Mouse (Mus musculus) kidney, postnatal 14 days (tissue): ENCODE measurements around the gene Lrmda.
A peak's percentile ranks its signal among the peaks of the same experiment; 100 is the strongest.

Experiments used
- DNase-seq: peaks from one replicate; pipeline ENCODE4 v3.0.0; 2022; ENCODE audit warnings: mixed read lengths

The Lrmda gene

DNA sequence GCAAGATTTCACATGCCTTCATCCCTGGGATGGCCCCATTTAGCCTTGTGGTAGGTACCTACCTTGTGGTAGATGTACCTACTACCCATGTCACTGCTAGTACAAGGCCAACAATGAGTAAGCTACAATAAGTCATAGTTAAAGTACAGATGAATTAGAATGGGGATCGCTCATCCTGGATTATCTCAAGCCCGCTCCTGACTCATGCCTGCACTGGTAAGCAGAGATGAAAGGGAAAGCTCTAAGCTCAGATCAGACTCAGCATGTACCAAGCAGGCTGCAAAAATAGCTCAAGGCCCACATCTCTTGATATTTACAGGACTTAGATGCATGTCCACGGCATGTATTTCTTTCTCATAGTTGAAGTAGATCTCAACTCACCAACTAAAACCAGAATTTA lies 979.4 kb downstream of the Lrmda start:
- DNase-seq: no peak

DNA sequence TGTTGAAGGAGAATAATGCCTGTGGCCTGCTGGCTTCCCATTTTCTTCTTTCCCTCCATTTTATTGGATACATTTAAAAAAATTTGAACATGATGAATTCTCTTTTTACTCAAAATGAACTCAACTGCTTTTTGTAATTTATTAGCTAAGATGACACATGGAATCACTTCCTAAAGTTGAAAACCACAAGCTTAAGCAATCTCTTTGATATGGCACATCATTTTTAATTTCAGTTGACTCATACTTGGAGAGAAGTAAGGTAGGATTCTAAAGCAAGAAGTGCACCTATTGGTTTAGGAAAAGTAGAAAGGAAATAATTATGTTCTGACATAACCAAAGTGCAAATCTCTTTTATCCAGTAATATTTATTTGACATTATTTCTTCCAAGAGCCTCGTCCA lies 992.5 kb downstream of the Lrmda start:
- no peak for DNase-seq

DNA sequence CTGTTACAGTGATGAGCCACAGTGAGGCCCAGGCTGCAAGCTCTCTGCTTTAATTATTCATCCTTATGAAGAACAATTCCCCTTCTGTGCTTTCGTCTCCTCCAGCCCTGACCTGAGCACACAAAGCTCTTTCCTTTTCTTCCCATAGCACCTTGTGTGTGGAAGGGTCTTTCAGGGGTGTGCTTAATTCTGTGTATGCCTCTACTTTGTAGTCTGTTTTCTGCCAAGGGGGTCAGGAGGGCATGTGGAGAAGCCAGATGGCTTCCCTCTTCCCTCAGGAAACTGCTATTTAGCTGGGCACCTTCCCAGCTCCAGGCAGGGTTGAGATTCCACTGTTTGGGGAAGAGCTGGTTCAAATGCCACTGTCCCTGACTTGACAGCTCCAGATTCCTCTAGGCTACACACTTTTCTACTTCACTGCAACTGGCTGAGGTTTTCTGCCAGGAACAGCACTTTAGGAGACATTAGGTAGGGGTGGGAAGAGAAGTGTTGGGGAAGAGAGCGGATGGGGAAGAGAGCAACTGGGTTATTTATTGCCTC lies 995.3 kb downstream of the Lrmda start:
- DNase-seq: peak; percentile 64

DNA sequence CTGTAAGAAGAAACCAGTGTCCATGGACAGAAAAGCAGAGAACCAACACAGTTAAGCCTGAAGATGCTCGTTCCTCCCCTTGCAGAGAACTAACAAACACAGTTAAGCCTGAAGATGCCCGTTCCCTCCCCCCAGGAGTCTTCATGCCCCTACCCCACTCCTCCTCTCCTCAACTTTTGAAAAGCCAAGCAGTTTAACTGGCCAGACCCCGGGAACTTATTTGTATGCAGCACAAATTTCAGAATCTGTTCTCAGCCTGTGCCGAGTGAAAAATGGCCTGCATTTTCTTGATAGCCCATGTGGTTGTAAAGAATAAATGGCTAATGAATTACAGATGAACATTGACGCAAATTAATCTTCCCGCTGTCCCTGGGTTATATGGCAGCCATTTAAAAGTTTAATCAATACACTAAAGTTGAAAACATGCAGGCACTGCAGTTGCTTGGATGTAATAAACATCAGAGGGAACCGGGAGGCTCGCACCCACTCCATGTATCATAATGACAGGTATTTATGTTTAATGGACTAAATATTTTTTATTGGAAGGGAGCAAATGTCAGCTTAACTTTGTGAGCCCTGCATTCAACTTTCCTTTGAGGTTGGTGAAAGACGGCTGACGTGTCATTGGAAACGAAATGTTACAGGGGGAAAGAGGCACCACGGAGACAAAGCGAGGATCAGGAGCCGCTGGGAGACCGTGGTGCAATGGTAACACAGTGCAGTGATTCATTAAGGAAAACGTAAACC lies 996.0 kb downstream of the Lrmda start:
- DNase-seq: no peak

DNA sequence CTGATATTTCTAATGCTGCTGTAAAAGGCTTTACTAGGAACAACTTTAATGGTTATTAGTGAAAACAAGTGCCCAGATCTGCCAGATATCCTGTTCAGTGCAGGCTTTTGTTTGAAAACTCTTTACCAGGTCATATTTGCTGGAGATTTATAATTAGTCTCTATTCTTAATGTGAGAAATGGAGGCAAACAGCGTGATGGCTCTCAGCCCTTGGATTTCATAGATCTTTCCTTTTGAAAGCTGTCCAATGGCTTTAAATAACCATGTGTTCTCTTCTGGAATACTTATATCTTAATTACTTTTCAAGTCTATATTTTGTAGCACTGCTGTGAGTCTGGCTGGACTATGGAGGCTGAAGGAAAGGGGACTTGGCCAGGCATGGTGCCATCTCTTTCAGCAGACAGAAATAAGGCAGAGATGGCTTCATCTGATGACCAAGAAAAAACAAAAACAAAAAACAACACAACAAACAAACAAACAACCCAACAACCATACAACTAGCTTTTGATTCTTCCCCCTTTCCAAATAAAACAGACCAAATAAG lies 996.6 kb downstream of the Lrmda start:
- no peak for DNase-seq

DNA sequence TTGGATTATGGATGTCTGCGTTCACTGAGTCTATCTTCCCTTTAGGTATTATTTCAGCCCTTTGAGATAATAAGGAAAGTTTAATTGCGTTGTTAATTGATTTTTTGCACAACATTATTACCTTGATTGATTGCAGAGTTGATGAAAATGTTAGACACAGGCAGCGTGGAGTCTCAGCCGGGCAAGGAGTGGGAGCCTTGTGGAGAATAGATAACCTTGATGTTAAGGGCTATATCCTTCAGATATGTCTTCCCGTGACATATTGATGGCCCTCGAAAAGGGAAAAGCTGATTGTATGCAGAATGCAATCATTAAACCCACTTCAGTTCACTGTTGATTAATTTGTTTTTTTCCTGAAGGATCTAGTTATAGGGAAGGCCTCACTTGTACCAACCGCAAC lies 1021.5 kb downstream of the Lrmda start:
- no peak for DNase-seq

DNA sequence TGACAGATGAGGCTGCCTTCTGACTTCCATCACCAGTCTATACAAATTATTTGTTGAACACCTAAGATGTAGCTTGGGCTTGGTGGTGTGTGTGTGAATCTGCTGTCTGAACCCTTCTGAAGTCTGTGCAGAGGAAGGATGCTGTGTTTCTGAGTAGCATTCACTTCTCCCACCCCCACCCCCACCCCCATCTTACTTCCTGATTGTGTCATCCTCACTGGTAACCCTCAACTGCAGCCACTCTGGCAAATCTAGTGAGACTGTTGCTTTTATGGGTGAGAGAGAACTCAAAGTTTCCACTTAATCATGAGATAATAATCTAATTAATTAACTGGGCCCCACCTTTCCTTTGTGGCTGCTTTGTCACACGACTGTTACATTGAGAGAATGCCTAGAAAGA lies 1025.8 kb downstream of the Lrmda start:
- no peak for DNase-seq

DNA sequence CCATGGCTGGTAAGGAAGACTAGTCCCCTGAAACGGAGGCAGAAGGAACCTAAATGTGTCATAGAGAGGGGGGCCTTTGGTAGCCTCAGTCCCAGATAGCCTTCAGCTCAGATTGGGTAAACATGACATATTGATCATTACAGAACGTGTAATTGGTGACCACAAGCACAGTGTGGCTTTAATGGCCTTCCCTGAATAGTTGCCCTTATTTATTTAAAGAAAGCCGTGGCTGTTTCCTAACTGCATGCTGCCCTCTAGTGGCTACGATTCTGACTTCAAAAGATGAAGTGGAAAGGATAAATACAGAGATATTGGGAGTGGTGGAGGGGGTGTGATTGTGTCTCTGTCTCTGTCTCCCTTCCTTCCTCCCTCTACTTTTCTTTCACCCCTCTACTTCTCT lies 1026.8 kb downstream of the Lrmda start:
- peak; percentile 85 for DNase-seq

DNA sequence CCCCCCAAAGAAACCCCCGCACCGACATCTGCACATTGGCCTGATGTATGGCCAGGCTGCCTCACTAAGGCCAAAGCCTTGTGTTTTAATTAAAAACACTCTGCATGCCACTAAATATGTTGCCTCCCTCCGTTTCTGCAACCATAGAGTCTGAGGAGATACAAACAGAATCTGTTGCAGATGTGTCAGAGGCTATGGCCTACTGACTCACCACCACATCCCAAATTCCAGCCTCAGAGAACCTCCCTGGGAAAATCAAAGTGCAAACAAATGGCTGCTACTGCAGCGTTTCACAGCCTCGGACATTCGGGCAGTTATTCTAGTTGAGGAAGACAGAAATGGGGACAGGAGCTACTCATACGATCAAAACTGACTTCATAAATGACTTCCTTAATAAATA lies 1031.9 kb downstream of the Lrmda start:
- no peak for DNase-seq

DNA sequence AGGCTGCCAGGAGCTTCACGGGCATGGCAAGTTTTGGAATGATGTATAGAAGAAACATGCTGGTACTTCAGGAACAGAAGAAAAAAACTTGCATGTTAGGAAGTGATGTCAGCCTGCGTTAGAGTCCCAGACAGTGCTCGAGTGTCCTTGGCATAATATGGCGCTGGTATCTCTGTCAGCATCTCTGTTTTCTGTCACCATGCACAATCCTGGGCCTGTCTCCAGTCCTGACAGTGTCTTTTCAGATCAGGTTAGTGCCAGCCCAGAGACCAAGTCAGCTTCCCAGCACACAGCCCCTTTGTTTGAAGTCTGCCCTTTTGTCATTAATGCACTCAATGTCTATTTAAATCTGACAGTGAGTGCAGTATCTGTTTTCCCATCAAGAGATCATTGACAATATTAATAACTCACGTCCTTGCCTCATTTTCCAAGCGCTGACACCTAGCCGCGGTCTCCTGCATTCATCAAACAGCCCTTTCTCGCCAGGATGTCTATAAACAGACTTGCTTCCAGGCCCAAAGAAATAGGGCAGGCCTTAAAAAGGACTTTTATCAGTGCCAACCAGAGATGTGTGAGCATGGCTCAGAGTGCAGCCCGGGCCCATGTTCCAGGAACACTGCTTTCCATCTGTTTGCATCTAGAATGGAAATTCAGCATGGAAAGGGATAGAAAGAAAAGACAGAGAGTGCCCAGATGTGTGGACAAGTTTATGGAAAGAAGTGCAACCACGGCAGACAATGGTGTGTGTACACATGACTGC lies 1033.5 kb downstream of the Lrmda start:
- DNase-seq: no peak

DNA sequence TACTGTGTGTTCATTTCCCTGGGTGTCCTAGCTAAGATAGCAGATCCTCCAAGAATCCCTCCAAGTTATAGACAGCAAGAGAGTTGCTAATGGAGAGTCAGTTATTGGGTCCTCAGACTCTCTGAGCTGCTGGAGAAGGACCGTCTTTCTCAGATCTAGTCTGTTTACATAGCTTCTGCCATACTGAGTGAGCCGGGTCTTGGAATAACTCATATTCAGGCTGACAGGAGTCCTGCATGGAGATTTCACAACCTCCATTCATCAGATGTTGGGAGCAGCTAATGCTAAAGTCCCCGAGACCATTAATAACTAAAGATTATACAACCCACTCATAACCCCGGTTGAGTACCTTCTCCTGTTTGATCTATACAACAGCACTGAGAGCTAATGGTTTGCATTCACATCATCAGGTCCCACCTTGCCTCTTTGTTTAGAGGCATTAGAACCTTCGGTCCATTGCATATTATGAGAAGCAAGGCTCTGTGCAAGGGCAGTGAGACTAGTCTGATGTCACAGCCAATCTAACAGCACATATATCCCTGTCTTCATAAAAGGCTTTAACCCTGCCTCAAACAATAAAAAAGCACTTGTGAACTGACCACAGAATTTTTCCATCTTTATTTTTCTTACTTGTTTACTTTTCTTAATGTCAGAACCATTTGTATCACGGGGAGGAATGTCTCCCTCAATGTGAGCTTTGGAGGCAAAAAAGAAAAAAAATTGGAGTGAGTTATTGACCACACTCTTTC lies 1037.9 kb downstream of the Lrmda start:
- no peak for DNase-seq

DNA sequence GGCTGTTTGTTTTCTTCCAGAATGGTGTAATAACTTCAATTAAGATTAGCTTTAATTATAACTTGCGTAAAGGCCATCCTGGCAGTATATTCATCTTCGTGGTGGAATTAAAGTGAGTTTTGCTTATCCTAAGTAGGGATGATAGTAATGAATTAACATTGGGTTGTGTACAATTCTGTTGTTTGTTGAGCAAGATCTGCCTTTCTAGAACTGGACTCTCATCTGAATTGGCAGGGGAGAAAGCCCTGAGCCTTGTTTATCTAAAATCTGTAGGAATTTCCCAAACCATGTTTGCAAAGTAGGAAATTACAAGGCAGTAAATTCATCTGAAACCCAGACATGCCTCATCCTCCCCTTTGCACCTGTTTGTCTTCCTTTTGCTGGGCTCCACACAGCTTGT lies 1038.5 kb downstream of the Lrmda start:
- DNase-seq: no peak

DNA sequence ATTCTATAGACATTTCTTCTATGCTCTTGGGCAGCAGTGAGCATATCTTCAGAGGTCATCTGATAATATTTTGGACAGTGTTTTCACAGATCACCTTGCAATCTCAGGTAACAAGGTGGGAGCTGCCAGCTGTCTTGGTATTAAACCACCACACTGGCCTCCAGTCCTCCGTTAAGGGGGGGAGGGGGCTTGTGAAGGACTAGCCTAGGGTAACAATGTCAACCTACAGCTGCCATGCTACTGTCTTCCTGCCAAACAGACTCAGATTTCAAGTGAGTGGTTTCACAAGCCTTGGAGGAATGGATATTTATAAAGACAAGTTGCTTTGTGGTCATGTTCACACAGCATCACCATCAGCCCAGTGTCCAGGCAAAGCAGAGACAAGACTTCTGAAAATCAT lies 1059.2 kb downstream of the Lrmda start:
- DNase-seq: no peak

DNA sequence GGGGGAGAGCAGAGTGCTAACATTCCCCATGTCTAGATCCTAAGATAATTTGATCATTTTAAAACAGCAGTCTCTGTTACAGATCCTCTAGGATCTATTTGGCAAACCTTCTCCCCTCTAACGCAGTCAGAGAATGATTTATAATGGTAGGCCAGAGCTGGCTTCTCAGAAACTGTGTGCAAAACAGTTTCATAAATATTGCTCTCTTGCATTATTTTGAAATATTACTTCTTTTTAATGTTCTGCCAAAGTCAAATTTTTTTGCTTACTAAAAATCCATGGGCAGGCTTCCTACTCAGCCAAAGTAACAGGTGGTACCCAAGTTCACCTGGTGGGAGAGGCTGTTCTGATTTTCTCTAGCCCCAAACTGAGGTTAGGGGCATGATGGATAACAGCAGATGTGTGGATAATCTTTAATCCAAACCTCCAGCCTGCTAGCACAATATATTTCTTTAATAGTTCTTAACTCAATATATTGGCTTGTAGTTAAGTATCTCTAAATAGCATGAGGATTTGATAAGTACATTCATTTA lies 1064.8 kb downstream of the Lrmda start:
- DNase-seq: no peak

DNA sequence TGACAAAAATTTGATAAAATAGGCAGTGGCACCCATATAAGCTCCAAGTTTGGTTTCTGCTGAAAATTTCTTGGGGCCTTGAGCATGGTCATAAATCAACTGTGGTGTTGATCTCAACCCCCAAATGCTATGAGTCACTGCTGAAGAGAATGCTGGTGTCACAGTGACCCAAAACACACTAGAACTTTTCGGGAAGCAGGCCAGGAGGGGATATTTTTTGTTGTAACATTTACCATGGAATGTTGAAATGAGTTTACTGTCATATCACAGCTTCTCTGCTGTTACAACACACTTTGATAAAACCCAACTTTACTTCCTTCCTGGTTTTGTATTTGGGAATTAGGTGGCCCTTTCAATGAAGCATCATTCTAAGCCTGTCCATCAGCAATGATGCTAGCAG lies 1065.3 kb downstream of the Lrmda start:
- peak; percentile 49 for DNase-seq

DNA sequence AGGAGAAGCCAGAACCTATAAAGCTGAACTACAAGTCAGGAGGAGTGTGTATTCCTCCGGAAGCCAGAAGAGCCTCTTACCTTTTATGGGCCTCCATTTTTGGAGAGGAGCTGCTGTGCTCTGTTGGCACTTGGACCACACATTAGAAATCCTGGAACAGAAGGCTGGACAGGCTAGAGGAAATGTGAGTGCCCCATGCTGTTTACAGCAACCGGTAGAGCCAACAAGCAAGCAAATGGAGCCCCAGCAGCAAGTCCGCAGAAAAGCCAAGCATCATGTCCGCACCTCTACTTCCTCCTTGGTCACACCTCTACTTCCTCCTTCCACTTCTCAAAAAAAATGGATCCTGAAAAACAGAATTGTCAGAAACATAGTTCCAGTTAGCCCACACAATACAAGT lies 1073.8 kb downstream of the Lrmda start:
- no peak for DNase-seq

DNA sequence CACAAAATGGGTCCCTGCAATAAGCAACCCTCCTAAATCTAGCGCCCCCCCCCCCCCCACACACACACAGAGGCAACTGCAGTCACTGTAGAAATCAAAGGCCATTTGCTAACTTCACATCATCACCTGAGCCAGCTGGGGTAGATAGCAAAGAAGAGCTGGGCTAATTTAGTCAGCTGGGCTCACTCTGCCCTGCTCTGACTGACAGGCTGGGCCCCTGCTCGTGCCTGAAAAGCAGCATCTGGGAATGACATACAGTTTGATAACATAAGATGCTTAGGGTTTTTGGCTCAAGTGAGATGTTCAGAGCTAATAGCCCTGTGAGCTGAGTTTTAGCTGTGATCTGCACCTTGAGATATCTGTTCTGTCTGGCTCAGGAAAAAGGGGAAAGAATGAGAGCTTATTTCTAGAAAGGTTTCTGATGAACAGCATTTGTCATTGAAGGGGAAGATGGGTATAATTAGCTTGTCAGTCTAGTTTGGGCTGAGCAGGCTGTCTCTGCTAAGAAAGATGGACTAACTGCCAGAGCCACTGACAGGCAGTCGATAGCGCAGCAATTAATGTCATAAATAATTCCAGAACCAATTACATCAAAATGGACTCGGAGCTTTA lies 1075.1 kb downstream of the Lrmda start:
- DNase-seq: no peak

DNA sequence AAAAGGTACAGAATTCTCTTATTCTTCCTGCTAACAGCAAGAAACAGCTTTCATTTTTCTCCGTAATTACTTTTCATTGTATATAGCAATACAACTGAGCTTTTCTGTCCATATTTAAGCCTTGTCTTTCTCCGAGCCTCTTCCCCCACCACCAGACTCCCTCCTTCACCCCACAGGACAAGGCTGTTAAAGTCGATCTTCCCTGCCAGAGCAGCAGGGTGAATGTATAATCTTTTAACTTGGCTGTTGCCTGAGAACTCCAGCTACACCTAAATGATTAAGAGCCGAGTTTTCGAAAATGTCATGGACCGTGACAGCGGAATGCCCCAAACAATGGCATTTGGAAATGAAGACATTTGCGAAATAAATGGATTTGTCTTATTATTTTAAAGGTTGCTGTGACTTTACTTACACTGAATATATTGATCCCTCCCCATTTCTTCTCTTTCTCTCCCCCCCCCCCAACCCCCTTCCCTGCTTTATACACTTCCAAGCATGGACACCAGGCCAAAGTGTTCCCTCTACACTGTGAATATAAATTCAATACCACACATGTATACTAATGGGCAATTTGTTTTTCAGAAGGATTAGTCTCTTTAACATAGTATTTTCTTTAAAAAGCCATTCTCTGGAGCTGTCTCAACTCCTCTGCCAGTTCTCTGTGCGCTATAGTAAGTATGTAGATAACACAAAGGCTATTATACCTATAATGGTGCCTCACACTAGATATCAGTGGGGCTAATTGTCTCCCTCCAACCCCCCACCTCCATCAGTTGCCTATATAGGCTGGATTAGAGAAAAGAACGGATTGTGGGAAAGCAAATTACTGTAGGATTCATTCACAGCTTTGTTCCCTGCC lies 1075.9 kb downstream of the Lrmda start:
- peak; percentile 30 for DNase-seq

DNA sequence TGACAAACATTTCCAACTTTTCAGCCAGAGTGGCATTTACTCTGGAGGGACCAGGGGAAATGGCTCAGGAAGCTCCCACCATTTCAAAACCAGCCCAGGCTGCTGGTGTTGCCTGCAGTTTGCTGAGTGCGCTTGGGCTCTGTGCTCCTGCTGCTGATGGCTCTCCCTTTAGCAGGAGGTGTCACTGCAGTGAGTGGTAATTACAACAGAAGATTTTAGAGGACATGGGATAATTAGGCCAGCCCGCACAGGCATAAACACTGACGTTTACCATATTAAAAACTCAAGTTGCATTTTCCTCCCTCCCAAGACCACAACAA lies 1076.5 kb downstream of the Lrmda start:
- no peak for DNase-seq

DNA sequence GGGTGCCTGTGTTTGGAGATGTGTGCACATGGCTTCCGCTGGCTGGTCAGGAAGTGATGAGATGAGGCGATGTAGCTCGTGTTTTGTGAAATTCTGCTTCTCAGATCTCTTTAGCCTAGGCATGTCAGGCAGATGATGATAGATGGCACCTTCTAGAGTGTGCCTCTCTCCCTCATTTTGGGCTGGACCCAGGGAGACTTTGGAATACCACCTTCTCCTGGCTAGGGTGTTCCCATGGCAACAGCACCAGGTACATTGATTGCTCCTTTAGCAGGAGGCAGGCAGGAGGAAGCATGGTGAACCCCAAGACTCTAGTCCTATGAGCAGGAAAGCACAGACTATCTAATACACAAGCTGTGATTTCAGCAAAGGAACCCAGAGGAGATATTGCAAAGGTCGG lies 1076.9 kb downstream of the Lrmda start:
- DNase-seq: no peak
